Mouse (Mus musculus) c-Kit-positive CD71-positive TER-119-positive erythroid progenitor cells, embryonic 14.5 days (primary cell): Measurements from ENCODE around the gene Dtl.

Experiments used
- DNase-seq: peaks from one replicate; pipeline ENCODE4 v3.0.0-alpha.2; 2013; ENCODE audit warnings: low spot score

Dtl gene

DNA sequence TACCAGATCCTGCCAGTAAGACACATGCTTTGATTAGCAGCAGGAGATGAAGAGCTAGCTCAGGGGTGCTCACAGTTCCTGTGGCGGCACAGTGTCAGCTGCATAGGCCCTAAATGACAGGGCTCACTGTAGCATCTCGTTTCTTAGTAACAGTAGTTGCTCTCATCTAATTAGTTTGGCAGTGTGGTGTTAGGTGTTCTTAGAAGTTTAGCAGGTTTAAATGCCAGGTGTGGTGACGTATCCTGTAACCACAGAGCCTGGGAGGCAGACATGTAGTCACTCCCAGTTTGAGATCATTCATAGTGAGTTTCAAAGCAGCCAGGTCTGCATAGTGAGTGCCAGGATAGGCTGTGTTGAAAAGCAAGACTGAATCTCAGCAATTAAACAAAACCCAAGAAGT, 4.2 kb upstream of the Dtl start:
- DNase-seq: no peak

DNA sequence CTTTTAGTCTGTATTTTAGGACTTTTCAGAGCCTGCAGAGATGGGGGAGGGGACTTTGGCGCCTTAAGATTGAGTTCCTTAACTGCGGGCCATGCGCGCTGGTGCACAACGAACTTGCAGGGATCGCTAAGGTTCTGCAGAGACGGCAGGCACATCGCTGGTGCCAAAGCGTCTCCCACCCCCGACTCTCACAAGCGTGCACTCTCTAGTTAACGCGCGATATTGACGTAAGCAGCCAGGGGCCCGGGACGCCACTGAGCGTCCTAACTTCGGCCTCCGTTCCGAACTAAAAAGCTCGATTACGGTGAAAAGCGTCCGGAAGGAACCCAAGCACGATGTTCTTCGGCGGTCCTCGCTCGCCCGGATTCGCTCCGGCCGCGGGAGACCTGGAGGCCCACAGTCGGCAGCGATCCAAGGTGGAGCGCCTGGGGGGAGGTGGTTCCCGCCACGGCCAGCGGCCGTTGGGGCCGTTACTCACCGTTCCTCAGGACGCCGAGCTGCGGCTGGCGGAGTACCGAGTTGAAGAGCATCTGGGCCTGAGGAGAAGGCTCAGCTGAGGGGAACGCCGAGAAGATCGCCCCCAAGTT, 380 bp downstream of the Dtl start:
- peak; percentile 61 for DNase-seq

DNA sequence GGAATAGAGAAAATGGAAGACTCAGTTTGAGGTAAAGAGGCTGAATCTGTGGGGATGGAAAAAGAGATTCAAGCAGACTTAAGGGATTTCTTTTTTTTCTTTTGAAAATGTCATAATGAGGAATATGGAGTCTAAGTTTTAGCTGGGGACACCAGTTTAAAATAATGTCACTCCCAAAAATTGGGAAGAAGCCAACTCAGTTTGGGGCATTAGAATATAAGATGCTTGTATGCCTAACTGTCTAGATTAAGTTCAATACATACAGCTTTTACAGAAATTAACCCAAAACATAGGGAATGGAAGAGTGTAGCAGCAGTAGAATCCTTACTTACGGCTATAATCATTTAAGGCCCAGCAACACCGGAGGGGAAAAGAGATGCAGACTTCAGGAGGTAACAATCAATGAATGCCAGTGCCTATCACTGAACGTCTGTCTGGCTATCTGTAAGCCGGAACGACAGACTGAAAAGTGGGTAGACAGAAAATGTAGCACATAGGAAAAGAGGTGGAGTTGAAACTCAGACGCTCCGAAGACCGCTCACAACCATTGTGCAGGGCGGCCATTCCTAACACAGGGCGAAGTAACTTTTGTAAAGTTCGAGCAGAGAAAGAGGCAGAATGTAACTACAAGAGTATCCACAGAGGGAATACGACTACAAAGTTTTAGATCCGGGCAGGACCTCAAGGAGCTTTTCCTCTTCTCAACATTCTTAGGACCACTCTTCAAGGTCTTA, 1.3 kb downstream of the Dtl start:
- peak; percentile 40 for DNase-seq

DNA sequence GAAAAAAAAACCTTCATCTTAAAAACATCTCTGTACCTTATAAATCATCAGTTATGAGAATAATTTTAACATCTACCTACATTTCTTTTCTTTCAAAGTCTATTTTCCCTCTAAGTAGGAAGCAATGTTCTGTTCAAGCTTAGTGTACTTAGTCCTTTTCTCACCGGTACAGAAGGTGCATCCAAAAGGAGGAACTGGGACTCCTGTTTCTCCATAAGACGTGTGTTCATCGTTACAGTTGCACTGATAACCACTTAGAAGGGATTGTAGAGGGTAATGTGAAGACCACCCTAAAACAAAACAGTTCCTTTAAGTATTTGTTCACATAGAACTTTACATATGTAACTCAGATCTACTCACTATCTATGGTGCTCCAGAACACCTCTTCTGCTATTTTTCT, 4.9 kb downstream of the Dtl start:
- DNase-seq: no peak

DNA sequence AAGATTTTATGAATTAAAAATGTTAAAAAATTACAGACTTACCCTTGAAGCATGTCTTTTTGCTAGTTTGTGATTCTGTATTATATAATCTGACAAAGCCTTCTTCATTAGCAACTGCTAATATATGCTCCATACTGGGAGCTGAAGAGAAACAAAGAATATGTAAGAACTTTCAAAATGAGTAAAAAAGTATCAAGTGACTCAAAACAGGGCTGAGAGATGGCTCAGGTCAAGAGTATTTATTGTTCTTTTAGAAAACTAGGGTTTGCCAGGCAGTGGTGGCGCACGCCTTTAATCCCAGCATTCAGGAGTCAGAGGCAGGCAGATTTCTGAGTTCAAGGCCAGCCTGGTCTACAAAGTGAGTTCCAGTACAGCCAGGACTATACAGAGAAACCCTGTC, 5.7 kb downstream of the Dtl start:
- no peak for DNase-seq

DNA sequence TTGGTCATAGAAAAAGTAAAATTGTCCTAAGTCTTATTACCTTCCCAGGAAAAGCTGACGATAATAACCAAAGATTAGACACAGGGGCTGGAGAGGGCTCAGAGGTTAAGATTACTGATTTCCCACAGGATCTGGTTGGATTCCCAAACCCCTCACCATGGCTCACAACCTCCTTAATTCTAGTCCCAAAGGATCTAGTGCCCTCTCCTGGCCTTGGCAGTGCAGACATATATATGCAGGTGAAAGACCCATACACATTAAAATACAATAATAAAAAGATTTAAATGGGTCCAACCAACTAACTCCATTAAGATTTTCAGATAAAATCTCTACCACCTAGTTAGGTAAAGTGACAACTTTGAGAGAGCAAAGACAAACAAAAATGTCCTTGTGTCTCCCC, 7.5 kb downstream of the Dtl start:
- DNase-seq: no peak

DNA sequence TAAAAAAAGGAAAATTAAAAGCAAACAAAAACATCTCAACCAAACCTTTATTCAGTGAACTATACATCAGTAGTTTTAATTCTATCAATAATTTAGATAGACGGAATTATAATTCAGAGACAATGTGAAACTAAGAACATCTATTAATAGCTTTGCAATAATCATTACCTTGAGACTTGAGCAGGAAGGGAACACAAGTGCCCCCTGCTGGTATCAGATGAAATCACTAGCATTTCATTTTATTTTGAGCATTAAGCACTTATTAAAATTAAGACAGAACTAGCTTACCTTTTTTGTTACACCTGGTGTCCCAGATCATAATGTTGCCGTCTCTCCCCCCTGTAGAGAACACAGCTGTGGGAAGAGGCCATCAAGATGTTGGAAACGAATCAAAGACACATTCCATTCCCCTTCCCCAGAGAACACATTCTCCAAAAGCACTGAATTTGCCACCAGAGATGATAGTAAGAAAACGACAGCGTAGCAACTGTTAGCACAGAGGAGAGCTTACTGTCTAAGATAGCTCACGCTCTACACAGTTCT, 12.4 kb downstream of the Dtl start:
- DNase-seq: no peak

DNA sequence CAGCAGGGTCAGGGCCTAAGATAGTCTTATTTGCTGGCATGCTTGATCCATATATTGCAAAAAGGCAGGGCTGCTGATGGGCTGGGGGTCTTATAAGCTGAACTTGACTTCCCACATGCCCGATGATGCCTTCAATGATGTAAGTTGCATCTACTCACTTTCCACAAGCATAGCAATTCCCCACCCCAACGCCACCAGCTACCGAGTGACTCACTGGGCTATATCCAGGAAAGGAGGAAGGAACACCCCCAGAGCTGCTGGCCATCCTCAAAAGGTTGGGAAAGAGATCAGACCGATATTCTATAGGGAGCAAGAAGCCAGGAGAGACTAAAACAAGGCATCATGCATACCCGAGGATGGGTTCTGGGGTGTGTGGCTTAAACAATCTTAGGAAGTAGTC, 15.6 kb downstream of the Dtl start:
- no peak for DNase-seq

DNA sequence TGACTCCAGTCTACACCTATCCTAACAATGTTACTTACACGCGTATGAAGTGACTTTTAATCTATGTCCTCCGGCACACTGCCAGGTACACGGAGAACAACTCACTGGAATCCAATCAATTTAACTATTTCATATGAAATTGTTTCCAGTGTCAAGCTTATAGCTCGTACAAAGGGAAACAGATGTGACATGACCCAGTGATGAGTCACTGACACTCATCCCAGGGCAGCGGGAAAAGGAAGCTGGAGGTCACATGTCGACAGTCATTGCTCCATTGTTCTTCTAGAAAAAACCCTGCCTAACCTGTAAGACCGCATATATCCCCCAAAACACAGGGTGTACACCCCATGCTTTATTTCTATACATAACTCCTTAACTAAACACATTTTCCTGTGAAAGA, 18.2 kb downstream of the Dtl start:
- DNase-seq: no peak

DNA sequence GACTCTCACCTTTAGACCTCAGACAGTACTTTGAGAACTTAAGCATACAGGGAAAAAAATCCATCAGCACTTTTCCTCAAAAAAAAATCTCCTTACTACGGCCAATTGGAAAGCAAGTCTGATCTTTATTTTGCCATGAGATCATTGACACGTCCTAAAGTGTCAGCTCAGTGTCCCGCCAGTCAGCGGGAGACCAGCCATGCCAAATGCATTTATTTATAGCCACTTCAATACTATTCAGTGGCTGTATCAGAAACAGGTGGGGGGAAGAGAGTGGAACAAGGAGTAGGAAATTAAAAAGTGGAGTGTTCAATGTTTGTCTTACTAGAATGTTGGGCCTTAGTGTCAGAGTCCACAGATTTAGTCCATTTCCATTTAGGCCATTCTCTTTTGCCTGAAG, 24.6 kb downstream of the Dtl start:
- no peak for DNase-seq

DNA sequence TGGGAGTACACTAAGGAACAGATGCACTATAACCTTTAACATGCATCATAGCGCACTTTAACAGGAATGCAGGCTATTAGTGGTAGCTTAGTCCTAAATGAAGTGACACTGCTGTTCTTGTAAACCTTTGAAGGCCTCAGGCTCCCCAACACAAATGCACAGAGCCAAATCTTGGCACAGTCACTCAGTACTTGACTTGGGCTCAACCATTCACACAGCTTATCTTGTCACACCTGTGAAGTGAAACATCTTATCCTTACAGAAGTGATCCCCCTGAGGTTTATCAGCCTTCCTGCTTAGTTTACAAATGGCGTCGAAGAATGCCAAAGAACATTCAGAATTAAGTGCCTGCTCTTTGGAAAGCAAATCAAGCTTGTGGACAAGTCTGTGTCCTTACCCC, 31.6 kb downstream of the Dtl start:
- no peak for DNase-seq

DNA sequence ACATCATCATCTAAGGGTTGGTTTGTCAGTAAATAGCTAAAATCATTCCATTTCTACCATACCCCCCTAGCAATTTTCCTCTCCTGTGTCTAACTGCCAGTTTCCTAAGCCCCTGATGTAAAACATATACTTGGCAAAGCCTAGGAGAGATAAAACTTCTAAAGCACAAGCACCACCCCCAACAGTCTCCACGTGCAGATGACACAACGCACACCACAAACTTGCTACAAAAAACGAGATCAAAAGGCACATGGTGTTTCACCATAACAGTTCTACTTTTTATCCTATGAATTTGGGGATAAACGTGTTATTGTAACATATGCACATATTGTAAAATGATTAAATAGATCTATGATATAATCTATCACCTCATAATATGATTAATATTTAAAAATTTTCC, 33.7 kb downstream of the Dtl start:
- no peak for DNase-seq

DNA sequence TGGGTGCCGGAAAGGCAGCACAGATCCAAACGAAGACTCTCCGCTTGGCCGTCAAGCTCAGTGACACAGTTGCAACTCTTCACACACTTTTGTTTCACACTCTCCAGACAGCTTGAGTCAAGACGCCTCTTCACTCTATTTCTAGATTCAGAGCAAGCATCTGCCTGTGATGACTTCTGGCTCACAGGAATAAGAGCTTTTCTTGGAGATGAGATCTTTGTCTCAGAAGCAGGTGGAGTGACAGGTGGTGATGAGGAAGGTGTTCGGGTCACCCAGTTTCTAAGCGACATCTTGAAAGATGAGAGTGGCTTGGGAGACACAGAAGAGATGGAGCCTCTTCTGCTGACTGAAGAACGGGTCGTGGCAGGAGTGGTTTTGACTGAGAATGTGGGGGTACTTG, 34.3 kb downstream of the Dtl start:
- DNase-seq: no peak

DNA sequence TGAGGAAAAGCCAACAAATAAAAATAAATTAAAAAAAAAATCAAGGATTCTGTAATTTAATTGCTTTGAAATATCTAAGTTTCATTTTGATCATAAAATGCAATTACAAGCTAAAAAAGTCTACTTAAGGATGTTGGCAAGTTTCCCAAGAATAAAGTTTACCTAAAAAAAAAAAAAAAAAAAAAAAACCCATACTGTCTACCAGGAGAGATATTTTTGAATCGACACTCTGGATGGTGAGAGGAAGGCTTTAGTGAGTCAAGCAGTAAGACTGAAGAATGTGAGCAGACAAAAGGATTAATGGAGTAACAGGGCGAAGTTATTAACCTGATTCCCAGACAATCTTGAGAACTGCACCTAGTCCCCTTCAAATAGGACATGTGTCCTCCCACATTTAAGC, 35.0 kb downstream of the Dtl start:
- no peak for DNase-seq

DNA sequence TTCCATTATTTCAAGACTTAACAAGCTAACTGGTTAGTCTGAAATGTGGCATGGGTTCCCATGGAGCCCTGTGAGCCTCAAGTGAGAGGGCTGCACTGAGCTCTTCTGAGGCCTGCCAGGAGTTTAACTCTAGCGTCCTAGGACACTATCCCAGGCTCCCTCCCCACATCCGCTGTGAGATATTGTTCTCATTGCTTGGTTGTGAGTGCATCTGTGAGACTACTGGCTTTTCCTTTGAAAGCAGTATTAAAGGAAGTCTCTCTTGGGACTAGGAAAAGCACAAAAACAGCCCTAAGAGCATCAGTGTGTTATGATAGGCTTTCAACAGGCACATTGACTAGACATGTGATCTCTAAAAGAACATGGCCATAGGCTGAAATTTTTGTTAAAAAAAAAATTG, 40.4 kb downstream of the Dtl start:
- no peak for DNase-seq

DNA sequence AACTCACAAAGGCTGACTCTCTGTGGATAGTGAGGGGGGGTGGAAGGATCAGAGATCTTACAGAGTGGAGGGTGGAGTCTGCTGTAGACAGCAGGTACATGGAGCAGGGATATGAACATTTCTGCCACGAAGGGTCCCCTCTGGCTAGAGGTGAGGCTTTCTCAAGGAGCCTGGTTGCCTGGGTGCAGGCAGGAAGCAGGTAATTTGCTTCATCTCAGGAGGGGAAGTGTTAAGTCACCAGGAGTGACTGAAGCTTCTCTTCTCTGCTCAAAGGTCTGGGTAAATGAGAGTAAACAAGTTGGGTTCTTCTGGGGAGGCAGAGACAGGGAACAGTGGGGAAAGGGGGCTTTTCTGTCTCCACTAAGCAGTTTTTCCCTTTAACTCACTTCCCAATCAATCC, 44.3 kb downstream of the Dtl start:
- DNase-seq: no peak

DNA sequence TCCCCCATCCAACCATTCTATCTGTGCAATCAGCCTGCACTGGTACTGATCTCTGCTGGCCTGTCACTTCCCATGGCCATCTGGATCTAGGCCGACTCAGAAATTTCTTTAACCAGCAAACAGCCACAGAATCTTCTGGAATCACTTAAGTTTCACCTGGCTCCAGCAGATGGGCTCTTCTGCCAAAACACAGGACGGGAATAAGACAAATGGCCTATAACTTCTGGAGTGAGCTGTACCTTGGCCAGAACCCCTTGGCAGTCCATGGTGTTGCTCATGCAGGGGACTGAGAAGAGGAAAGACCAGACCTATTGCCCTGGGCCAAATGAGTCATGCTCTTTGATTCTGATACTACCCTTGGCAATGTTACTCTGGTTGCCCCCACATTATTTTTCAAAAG, 45.9 kb downstream of the Dtl start:
- no peak for DNase-seq

DNA sequence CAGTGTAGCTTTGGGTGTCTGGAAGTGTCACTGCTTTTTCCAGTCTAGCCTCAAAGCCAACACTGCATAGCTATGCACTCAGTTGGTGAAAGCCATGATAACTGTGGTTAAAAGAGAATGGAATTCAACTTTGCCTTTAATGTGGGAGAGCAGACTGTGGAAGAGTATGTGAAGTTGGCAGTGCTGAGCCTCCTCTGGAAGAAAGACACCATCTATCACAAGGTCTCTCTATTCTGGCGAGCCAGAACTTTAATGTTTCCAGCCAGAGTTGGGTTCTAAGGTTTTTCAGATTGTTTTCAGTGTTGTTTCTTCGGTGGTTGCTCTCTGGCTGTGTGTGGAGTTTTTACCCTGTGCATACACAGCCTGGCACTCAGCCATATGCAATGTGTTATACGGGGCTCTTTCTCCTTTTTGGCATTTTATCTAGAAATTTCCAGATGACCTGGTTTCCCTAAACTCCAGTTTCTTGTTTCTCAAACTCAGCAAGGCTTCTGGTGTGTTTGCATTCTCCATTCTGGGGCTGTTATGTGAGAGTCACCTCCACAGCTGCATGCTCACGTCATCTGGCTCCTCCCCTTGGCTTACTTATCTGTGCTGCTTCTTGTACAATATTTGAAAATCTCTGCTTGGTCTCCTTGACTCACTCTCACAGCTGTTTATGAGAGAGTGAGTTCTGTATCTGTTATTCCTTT, 47.3 kb downstream of the Dtl start:
- DNase-seq: no peak

DNA sequence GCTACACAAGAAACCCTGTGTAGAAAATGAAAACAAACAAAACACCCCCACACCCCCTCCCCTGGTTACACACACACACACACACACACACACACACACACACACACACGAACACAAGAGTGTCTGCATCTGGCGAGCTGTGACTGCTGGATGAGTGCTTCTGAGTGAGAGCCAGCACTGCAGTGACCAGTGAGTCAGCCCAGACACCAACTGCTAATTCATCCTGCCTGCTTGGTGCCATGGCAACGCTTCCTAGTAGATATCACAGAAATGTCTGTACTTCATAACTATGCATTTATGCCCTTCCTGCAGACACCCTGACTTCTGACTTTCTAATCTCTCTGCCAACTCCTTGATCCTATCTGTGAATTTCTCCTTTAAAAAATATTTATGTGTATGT, 48.3 kb downstream of the Dtl start:
- no peak for DNase-seq

DNA sequence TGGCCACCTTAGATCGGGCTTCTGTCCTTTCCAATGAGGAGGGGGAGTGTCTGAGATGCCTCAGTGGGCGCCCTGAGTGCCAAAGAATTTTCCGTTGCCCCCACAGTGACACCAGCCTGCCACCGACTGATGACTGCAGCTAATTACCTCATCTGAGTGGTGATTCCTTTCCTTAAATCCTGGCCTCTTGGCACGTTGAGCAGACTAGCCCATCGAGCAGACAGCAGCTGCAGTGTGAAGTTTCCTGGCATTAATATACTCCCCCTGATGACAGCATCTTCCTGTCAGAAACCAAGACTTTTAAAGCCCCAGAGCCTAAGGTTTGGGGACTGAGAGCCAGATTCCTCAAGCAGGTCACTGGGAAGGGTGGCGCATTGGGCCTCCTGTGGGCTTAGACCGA, 53.9 kb downstream of the Dtl start:
- DNase-seq: no peak

DNA sequence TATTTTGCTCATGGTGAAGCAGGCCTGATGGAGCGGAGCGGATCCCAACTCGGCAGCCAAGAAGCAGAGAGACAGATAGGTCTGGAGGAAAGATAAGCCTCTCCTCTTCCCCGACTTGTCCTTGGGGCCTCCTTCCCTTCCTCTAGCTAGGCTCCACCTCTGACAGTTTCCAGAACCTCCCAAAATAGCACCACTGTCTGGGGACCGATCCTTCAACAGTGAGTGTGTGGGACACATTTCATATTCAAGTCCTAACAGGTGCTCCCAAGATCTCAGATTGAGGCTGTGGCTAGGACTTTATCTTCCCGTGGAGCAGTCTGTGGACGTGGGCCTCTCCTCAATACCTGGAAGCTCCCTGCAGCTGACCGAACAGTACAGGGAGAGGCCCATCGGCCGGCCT, 54.7 kb downstream of the Dtl start:
- DNase-seq: peak; percentile 17

DNA sequence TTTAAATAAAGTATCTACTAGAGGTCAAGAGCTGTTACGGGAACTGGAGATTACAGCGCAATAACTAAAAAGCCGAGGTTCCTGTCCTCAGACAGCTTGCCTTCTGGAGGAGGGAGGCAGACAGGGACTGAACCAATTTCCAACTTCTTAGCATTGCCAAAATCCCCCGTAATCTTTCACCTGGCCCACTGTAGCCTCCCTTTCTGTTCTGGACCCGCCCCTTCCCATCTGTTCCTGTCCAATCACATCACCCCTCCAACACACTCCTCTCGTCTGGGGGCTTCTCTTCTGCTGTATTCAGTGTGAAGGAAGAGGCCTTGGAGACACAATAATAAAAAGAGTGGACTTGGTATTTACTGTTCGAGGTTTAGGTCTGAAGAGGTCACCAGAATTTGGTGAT, 55.1 kb downstream of the Dtl start:
- DNase-seq: no peak

DNA sequence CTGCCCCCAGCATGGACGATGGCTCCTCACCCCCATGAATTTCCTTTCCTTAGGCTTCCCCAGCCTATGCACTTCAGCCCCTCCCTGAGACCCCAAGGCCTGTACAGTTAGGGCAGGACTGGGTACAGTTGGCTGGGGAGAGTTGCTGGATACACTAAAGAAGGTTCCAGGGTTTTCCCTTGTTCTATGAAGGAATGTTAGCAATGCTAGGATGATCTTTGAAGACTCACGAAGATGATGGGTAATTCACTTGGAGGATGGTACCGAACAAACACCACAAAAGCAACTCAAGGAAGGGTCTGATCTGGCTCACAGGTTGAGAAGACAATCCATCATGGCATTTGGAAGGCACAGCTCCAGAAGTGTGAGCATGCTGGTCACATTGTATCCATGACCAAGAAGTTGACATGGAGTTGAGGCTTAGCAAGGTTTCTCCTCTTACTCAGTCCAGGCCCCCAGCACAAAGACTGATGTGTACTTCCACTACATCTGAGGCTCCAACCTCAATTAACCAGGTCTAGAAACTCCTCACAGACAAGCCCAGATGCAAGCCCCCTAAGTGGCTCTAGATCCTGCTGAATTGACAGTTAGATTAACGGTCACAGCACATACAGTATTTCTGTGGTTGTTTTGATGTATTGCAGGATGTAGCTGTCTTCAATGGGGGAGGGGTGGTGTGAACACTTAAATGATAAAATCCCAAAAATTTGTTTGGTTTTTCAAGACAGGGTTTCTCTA, 55.8 kb downstream of the Dtl start:
- DNase-seq: no peak
